Mouse (Mus musculus) heart, adult 11 months (tissue): ENCODE results near the gene Wdr82.
"Not testable (repeated sequence)": the region's sequence is repeated elsewhere in the genome, so short reads cannot be mapped to it uniquely, and the experiment has no call there.

Experiments used
- DNase-seq: peaks from one replicate; pipeline ENCODE4 v3.0.0; 2022

Gene Wdr82

DNA sequence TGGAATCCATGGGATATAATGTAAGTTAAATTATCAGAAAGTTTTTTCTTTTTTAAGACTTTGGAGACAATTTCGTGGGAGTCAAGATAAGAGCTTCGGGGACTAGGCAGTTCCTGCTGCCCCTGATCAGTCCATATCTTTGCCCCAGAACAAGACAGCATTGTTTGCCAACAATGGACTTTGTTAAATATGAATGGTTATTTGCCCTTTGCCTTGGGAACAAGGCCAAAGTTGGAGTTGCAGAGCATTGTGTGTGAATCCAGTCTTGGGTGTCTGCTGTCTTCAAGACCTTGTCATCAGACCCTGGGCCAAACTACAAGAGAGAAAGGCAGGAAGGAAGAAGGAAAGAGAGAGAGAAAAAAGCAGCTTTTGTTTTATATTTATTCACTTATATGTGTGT, 4.0 kb upstream of the Wdr82 start:
- DNase-seq, result no peak

DNA sequence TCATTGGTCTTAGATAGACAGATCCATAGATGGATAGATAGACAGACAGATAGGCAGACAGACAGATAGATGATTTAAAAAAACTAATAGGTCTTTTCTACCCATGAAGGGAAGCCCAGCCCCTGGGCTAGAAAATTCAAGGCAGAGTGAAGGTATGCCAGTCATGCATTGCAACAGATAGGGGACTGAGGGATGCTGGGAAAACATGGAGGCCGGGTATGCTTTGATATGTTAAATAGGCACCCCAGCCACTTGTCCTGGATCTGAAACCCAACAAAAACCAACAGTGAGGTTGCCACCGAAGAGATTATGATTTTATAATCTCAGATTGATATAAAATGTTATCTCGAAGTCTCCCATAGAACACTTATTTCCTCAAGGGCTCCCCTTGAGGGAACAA, 3.5 kb upstream of the Wdr82 start:
- DNase-seq, result no peak

DNA sequence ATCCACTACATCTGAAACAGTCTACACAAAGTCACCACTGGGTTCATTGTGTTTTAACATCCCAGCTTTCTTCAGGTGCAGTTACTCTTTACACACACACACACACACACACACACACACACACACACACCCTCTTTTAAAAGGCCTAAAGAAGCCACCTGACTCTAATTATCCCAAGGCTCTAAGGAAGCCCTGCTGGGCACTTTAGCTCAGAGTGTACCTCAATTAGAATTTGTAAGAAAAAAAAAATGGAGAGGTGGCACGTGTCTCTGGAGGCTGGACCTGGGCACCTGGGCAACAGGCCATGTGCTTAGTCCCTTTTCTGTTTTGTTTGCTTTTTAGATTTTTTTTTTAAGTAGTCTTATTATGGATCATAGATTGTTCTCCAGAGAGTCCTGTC, 3.0 kb upstream of the Wdr82 start:
- DNase-seq, result no peak

DNA sequence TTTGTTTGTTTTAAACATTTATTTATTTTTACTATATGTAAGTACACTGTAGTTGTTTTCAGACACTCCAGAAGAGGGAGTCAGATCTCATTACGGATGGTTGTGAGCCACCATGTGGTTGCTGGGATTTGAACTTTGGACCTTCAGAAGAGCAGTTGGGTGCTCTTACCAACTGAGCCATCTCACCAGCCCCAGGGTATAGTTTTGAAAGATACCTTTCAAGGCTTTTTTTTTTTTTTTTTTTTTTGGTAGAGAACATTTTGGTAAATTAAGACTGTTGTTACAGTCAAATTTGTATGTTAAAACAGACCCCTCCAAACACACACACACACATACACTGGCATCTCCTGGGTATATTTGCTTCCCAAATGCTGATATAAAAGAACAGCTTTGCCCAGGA, 1.7 kb upstream of the Wdr82 start:
- not testable (repeated sequence) for DNase-seq

DNA sequence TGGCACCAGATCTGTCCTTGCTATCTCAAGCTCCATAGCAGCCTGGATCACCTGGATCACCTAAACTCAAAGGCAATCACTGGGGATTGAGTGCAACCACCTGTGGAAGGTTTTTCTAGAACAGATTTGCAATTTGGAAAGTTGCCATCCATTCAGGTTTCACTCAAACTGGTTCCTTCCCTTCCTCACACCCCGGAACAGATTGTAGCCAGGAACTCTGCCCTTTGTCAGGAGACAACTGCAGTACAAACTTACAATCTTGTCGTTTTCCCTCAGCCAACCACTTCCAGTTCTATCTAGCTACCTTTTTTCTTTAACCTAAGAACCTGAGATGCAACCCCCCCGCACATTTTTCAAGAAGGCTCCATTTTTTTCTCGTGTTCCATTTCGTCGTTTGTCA, 811 bp upstream of the Wdr82 start:
- peak; percentile 90 for DNase-seq

DNA sequence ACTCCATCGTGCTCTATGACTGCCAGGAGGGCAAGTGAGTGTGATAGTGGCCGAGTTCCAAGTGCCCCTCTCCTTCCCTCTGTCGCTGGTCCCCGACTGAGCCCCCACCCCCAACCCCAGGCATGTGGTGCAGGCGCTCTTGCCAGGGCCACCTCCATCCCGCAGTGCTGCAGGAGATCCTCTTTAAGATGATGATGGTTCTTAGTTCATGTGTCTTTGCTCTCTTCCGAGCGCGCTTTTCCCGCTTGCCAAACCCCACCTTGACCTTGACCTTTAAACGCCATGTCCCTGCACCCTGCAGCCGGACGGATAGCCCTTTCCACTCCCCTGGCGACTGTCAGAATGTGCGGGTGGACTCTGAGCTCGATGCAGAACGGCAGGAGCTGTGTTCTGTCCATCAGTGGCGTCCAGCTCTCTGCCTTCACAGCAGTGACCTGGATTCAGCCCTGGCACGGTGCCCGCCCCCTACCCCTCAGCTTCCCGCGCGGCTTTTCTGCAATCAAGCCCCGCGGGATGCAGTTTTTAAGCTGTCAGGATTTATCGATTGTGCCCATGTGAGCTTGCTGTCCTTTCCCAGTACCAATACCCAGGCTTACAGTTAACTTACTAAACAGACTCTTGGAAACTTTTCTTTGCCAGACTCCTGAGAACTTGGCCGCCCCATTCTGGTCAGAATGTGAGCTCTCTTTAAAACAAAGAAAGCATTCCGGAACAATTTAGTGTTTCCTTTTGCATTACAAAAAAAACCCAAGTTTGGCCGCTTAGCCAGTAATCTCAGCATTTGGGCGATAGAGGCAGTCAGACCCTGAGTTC, 824 bp downstream of the Wdr82 start:
- peak; percentile 97 for DNase-seq

DNA sequence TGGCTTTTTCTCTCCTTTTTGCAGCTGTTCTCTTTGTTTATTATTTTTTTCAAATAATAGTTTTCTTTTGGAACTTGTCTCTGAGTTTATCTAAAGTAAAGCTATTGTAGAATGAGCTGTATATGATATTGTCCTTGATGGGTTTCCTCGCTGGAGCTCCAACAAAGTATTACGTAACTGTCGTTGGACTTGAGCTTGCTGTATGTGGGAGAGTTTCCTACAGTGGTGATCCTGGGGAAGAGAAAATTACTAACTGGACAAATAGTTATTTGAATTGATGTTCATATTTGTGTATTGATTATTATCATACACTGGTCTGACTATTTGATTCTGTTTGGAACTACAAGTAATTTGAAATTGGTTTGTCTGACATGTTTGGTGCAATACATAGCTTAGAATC, 1.8 kb downstream of the Wdr82 start:
- DNase-seq, result peak; percentile 84

DNA sequence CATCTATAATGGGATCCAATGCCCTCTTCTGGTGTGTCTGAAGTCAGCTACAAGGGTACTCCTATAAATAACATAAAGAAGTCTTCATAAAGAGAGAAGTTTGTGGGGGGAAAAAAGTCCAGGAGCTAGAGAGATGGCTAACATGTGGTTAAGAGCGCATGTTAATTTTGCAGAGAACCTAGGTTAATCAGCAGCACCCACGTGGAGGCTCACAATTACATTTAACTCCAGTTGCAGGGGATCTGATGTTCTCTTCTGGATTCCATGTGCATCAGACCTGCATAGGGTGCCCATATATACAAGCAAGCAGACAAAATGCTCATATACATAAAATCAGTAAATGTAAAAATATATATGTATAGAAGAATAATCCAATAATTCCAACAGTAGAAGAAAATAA, 2.6 kb downstream of the Wdr82 start:
- no peak for DNase-seq

DNA sequence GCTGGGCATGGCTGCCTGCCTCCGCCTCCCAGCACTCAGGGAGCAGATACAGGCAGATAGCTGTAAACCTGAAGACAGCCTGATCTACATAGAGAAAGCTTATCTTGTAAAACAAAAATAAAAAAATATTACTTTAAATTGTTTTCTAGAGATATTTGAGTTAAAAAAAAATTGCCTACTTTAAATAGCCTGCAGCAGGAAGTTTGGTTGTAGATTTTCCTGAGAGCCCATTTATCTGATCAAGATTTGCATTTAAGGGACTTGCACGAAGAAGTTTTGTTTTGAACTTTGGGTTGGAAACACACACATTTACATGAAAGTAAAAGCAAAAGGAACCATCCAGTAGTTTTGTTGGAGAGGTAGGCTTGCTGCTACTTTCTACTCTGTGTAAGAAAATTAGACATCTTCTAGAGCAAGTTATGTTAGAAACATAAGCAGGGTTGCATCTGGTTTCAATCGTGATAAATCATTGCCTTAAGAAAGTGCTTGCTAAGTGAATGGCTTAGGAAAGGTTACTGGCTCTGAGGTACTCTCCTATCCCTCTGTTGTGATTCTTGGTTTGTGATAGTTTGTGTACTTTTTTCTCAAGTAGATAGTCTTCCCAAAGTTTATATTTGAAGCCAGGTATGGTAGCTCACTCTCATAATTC, 4.9 kb downstream of the Wdr82 start:
- no peak for DNase-seq

DNA sequence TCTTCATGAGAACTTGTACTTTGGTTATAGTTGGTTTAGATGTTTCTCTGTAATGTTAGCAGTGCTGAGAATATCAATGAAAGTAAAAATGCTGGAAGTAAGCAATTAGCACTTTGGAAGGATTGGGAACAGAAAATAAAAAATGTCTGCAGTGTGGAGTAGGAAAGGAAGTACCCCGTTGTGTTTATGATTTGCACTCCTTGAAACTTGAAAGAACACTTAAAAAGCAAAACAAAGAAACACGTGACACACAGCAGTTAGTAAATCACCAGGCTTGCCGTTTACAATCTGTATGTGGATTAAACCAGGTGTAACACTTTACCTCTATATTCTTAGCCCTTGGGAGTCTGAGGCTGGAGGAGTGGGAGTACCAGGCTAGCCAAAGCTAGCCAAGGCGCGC, 6.0 kb downstream of the Wdr82 start:
- DNase-seq, result no peak

DNA sequence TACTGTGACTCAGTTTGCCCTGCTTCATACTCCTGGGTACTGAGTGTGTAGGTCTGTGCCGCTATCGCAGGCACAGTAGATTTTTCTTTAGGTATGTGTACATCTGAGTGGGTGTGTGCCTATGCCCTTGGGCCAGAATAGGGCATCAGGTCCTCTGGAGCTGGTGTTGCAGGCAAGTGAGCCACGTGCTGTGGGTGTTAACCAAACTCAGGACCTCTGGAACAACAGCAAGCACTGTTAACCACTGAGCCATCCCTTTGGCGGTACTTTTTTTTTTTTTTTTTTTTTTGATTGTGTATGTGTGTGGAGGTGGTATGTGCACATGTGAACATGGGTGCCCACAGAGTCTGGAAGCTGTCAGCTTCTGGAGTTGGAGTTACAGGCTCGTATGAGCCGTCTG, 7.1 kb downstream of the Wdr82 start:
- peak; percentile 55 for DNase-seq

DNA sequence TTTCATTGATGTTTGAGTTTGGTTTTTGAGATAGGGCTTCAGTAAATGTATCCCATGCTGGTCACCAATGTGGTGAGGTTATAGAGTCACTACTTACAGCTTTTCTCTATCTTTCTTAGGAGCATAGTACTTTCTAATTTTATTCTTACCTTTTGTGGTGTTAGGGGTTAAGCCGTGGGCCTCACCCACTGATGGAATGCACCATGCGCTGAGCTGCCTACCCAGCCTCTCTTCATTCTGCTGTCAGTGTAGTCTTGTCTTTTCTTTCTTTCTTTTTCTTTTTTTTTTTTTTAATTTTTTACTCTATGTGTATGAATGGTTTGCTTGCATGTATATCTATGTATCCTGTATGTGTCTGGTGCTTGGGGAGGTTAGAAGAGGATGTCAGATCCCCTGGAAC, 8.7 kb downstream of the Wdr82 start:
- DNase-seq, result peak; percentile 39

DNA sequence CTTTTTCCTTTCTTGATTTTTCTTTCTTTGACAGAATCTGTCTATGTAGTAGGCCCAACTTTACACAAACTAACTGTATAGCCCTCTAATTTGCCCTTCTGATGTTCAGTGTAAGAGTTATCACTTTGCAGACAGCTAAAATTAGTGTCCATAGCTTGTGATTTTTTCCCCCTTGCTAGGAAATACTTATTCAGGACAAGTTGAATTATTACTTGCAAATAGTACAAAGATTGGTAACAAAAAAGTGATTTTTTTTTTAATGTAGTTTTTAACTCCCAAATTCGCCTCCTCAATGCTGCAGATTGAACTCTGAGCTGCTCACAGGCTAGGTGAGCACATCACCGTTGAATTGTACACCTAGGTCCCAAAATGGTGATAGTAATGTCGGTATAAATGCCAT, 9.2 kb downstream of the Wdr82 start:
- no peak for DNase-seq

DNA sequence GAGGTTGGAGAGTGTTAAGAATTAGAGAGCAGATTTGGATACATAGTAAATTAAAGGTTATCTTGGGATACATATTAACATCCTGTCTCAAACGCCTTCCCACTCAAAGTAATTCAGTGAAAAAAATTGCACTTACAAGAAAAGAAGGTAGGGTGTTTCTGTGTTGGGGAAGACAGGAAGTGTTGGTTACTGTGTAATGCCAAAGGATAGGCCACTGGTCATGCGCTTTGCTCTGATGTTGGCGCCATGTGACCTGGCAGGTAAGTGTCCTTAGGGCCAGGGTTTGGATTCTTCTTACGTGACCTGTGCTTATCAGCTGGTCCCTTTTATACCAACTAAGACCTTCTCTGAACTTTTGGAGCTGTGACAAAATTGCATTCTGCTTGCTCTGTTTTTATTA, 11.4 kb downstream of the Wdr82 start:
- peak; percentile 70 for DNase-seq

DNA sequence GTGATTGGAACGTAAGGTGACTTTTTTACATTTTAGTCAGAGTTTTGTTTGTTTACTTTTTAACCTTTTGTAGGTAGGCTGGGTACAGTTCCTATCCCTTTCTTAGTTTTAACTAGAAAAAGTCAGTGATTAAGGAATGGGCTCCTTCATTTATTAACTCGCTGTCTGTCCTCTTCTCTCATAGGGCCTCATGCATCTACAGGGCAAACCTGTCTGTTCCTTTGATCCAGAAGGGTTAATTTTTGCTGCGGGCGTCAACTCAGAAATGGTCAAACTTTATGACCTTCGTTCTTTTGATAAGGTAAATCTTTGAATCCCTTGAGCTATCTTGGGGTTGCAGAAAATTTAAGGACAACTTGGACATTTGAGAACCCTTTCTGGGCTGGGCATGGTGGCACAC, 13.3 kb downstream of the Wdr82 start:
- peak; percentile 78 for DNase-seq

DNA sequence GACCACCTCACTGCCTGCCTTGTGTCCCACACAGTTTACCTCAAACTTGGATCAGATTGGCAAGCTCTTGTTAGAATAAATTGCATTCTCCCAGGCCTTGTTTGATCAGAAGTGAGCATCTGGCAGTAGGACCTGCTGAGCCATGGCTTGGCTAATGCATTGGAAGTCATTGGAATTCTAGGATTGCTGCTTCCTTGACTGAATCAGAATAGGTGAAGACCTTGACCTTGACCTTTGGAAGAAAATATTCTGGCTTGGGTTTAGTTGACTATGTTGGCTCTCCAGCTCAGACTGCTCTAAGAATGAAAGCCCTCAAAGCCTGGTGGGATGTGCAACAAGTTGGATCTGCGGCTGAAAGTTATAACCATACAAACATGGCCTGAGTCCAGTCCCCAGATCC, 20.6 kb downstream of the Wdr82 start:
- no peak for DNase-seq

DNA sequence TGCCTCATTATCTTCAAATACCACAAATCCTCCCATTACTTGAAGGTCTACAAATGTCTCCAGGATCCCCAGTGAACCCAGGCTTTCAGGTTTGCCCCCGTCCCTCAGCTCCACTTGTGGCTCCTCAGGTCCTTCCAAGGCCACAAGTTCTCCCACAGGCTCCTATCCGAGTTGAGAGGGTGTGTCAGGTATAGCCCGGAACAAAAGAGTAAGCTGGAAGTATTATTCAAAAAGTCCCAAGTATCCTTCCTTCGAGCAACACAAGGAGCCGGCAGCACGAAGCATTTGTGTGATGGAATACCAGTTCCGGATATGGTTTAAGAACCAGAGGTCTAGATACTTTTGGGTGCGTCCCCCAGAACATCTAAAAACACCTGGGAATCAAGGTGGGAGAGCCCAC, 21.3 kb downstream of the Wdr82 start:
- peak; percentile 81 for DNase-seq

DNA sequence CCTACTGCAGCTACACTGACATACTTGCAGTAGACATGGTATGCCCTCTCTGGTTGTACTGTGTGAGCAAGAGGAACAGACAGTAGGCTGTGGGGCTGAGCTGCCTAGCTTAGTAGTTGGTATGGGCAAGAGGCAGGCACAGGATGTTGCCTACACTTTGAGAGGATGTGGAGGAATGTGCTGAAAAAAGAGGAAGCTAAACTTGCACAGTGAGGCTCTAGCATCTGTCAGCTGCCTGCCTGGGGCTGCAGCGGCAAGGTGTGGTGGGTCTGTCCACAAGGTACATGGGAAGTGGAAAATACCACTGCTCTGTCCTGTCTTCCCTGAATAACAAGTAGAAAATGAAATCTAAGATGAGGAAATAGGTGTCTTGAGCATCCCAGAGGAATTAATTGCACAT, 22.3 kb downstream of the Wdr82 start:
- DNase-seq, result peak; percentile 94

DNA sequence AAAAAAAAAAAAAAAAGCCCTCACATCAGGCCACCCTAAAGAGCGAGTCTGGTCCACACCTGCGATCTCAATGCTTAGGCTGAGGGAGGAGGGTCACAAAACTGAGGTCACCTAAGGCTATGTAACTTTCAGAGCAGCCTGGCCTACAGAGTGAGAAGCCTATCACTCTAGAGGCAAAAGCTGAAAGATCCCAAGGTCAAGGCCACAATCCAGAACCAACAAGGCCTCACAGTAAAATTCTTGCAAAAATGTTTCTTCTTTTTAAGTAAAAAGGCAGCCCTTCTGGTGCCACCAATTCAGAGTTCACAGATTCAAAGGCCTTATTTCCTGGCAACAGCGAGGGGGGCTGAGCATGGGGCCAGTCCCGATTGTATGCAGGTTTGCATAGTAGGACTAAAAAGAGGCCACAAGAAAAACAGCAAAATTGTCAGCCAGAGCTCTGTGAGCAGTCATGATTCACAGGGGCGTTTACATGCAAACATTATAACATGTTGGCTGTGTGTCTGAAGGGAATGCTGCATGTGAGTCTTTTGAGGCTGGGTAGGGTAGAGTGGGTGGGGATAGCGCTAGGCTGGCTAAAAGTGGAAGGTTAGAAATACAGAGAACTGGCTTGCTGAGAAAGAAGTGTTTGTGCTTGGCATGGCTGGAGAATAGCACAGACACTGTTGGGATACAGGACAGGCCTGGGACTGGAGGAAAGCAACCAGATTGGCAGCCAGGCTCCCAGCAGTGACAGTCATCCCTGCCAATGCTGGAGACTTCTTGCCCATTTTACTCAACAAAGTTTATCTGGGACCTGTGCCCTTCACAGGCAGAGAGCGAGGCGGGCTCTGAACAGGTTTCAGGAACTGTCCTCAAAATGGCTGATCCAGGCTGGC, 23.4 kb downstream of the Wdr82 start:
- peak; percentile 90 for DNase-seq

DNA sequence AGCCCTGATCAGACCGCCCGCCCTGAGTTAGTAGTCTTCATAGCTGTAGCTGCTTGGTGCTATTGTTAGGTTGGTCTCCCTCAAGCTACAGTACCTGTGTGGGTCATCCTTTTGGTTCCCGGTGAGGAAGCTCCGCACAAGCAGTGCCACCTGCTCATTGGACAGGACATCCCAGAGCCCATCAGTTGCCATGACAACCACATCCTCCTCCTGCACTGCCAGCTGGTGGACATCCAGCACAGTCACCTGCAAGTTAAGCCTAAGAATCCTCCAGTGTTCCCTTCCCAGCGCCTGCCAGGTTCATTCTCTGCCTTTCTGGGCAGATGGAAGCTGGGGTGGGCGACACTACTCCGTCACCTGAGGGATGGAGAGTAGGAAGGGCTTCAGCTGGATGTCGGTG, 25.0 kb downstream of the Wdr82 start:
- peak; percentile 88 for DNase-seq

DNA sequence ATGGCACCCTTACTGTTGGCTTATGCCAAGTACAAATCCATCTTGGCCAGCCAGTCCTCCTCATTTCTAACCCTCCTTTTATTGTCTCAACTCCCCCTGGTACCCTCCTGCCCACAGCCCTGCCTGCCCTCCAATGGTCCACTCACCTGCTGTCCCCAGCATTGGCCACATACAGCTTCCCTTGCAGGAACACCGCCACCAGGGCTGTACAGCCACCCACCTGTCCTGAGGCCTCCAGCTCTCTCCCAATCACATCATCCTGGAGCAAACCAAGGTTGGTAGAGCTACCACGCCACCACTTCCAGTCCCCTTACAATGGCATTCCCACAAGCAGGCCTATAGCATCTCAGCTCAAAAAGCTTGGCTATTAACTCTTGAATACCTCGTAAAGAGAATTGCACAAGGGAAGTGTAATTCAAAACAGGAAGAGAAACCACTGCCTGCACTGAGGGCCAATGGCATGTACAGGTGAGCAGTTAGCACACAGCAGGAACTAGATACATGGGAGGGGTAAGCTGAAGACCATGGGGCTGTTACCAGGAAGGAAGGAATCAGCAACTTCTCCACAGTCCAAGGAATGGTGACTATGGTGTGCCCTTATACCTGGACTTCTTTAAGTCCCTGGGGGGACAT, 26.5 kb downstream of the Wdr82 start:
- peak; percentile 90 for DNase-seq

DNA sequence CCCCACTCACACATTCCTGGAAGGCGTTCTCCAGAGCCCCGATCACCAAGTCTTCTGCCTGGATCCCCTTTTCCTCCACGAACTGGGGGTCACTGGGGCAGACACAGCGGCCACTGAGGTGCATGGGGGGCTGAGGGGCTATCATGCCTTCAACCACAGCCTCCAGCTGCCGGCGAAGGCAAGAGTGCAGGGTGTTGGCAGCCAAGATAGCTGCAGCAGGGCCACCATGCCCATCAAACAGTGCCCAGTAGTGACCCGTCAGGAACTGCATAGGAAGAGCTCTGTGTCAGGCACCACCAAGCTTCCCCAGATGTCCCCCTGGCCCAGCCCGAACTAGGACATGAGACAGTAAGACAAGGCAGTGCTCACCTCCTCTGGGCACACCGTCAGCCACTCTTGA, 27.0 kb downstream of the Wdr82 start:
- peak; percentile 90 for DNase-seq

DNA sequence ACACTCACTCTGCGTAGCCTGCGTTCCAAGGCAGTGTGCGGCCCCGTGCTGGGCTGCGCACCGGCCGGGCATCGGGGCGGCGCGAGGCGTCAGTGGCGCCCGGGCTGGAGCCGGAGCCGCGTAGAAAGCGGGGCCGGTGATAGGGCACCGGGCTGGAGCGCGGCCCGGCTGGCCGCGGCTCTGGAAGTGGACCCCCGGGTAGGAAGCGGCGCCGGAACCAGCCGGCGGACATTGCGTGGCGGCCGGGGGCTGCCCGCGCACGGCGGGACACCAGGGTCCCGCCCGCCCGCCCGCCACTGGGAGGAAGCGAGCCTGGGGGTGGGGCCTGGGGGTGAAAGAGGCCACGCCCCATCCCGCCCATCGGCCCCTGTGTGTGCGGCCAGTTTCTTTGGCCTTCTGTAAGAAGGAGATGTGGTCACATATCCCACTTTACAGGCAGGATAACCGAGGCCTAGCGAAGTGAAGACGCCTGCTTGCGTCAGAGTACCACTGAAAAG, 28.3 kb downstream of the Wdr82 start:
- DNase-seq, result peak; percentile 99
